Mouse (Mus musculus): ENCODE results near the gene Pop7. TPM values are rescaled to one million over a fixed set of nuclear protein-coding genes. Genes with fewer than 3 reads are reported as not detected.

Pop7 gene
- polyA plus RNA-seq, 1 experiment from 2014 or later: 37.8 TPM

DNA sequence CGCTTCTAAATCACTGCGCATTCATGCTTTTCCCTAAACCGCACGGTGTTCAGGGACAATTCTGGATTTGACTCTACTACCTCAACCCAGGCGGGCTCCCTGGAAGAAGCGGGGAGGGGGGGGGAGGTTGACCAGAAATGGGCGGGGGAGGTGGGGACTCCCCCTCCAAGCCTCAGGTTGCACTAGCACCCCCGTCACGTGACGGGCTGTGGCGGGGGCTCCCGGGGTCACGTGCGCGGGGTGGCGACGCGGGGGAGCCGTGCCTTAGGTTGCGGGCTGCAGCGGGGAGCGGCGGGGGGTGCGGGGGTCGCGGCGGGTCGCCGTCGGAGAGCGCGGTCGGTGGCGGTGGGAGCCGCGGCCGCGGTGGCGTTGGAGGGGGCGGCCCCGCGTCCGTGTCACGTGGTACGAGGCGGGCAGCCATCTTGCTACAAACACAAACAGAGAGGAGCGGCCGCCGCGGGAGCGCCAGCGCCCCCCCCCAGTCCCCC is 7.7 kb upstream of the Pop7 start:
- ATAC-seq: peak; percentile 89
- H3K4me2 ChIP-seq (replicated peaks; ENCODE audit: low read depth, low read length): peak overlapping the region; percentile 88
- H3K9me3 ChIP-seq (ENCODE audit: low read length): no peaks in the 10 kb centered on the region
- no peaks in the 10 kb centered on the region for H3K27me3 ChIP-seq (replicated peaks; ENCODE audit: insufficient read depth, low read length)
- WGBS: 3% methylated on average over 13 of the region's 52 CpGs
- peaks cover 9% of the 10 kb centered on the region for H3K4me1 ChIP-seq (ENCODE audit: insufficient read depth, low read depth, low read length)
- peak overlapping the region; percentile 87 for H3K27ac ChIP-seq (ENCODE audit: low read length)
- DNase-seq (ENCODE audit: low spot score): peak; percentile 81
- no peak for TF ChIP-seq EP300 (IDR thresholded peaks at IDR 0.05)
- no peak for TF ChIP-seq CTCF (IDR thresholded peaks at IDR 0.05)
- peak overlapping the region; percentile 92 for H3K9ac ChIP-seq (replicated peaks; ENCODE audit: low read depth)
- H3K36me3 ChIP-seq (ENCODE audit: insufficient read depth, low read length): no peaks in the 10 kb centered on the region
- peak overlapping the region; percentile 99 for H3K4me3 ChIP-seq (ENCODE audit: low read depth, low read length)

GRCm38 (mm10) chr5:137504041-137504440 is 1.7 kb upstream of the Pop7 start:
- Histone ChIP-seq H3K27me3 (replicated peaks; ENCODE audit: insufficient read depth, low read length) (no peaks in the 10 kb centered on the region), H3K27ac (ENCODE audit: low read length) (no peak overlapping the region), H3K4me1 (ENCODE audit: insufficient read depth, low read depth, low read length) (peaks cover 7% of the 10 kb centered on the region; the same call in 1 of the 2 replicates), H3K9ac (replicated peaks; ENCODE audit: low read depth) (no peak overlapping the region), H3K36me3 (ENCODE audit: insufficient read depth, low read length) (no peaks in the 10 kb centered on the region), H3K4me2 (replicated peaks; ENCODE audit: low read depth, low read length) (no peak overlapping the region), H3K9me3 (ENCODE audit: low read length) (no peaks in the 10 kb centered on the region), H3K4me3 (ENCODE audit: low read depth, low read length) (no peak overlapping the region)
- WGBS: 71% methylated on average over 6 of the region's 6 CpGs
- ATAC-seq: no peak
- no peak for DNase-seq (ENCODE audit: low spot score)
- no peak for TF ChIP-seq EP300 (IDR thresholded peaks at IDR 0.05)
- TF ChIP-seq CTCF (IDR thresholded peaks at IDR 0.05): peak; percentile 41; the same call in 1 of the 2 replicates

- peak overlapping the region; percentile 72 for H3K4me3 ChIP-seq (ENCODE audit: low read depth, low read length)
- peak overlapping the region; percentile 49 for H3K4me2 ChIP-seq (replicated peaks; ENCODE audit: low read depth, low read length)
- TF ChIP-seq EP300 (IDR thresholded peaks at IDR 0.05) (no peak), CTCF (IDR thresholded peaks at IDR 0.05) (peak; percentile 99)
- H3K9ac ChIP-seq (replicated peaks; ENCODE audit: low read depth): 0 out of 2 replicates have a peak overlapping the region, but pooled peaks have one; percentile 10
- peak overlapping the region; percentile 96 for H3K27ac ChIP-seq (ENCODE audit: low read length)
- H3K9me3 ChIP-seq (ENCODE audit: low read length): no peaks in the 10 kb centered on the region
- no peaks in the 10 kb centered on the region for H3K36me3 ChIP-seq (ENCODE audit: insufficient read depth, low read length)
- H3K27me3 ChIP-seq (replicated peaks; ENCODE audit: insufficient read depth, low read length): no peaks in the 10 kb centered on the region
- peaks cover 7% of the 10 kb centered on the region; the same call in 1 of the 2 replicates for H3K4me1 ChIP-seq (ENCODE audit: insufficient read depth, low read depth, low read length)
- DNase-seq (ENCODE audit: low spot score) (peak; percentile 98), ATAC-seq (peak; percentile 88)
- WGBS: under 1% methylated on average over 30 of the region's 30 CpGs
Observed at GRCm38 (mm10) chr5:137502667-137503110, 371 bp upstream of the Pop7 start.

DNA sequence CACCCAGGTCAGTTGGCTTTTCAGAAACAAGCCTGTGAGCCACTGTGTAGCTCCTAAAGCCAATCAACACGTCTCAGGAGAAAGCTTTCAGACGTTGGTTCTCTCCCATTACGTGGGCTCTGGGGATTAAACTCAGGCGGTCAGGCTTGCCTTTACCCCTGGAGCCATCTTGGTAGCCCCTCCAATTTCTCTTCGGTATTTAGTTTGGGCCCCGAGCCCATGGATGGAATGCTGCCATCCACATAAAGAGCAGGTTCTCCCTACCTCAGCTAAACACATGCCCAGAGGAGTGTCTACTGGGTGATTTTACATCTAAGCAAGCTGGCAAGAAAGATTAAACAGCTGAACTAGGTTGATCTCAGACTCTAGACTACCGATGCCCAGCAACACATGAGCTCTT is 2.1 kb downstream of the Pop7 start:
- WGBS: 86% methylated on average over 7 of the region's 7 CpGs
- DNase-seq (ENCODE audit: low spot score) (no peak), ATAC-seq (no peak)
- no peak overlapping the region for H3K9ac ChIP-seq (replicated peaks; ENCODE audit: low read depth)
- H3K4me1 ChIP-seq (ENCODE audit: insufficient read depth, low read depth, low read length): peaks cover 7% of the 10 kb centered on the region; the same call in 1 of the 2 replicates
- H3K27me3 ChIP-seq (replicated peaks; ENCODE audit: insufficient read depth, low read length): no peaks in the 10 kb centered on the region
- H3K4me3 ChIP-seq (ENCODE audit: low read depth, low read length): no peak overlapping the region
- H3K4me2 ChIP-seq (replicated peaks; ENCODE audit: low read depth, low read length): no peak overlapping the region
- no peak overlapping the region for H3K27ac ChIP-seq (ENCODE audit: low read length)
- no peaks in the 10 kb centered on the region for H3K36me3 ChIP-seq (ENCODE audit: insufficient read depth, low read length)
- no peaks in the 10 kb centered on the region for H3K9me3 ChIP-seq (ENCODE audit: low read length)
- TF ChIP-seq EP300 (IDR thresholded peaks at IDR 0.05): no peak
- TF ChIP-seq CTCF (IDR thresholded peaks at IDR 0.05): no peak

- Histone ChIP-seq H3K9ac (replicated peaks; ENCODE audit: low read depth) (no peak overlapping the region), H3K4me2 (replicated peaks; ENCODE audit: low read depth, low read length) (no peak overlapping the region), H3K27ac (ENCODE audit: low read length) (no peak overlapping the region), H3K4me3 (ENCODE audit: low read depth, low read length) (no peak overlapping the region), H3K27me3 (replicated peaks; ENCODE audit: insufficient read depth, low read length) (no peaks in the 10 kb centered on the region), H3K9me3 (ENCODE audit: low read length) (no peaks in the 10 kb centered on the region), H3K36me3 (ENCODE audit: insufficient read depth, low read length) (no peaks in the 10 kb centered on the region), H3K4me1 (ENCODE audit: insufficient read depth, low read depth, low read length) (no peaks in the 10 kb centered on the region)
- TF ChIP-seq EP300 (IDR thresholded peaks at IDR 0.05) (no peak), CTCF (IDR thresholded peaks at IDR 0.05) (no peak)
- ATAC-seq (peak; percentile 68), DNase-seq (ENCODE audit: low spot score) (peak; percentile 51)
- 41% methylated on average over 13 of the region's 13 CpGs for WGBS
Observed at GRCm38 (mm10) chr5:137493831-137494230, 8.5 kb downstream of the Pop7 start.

DNA sequence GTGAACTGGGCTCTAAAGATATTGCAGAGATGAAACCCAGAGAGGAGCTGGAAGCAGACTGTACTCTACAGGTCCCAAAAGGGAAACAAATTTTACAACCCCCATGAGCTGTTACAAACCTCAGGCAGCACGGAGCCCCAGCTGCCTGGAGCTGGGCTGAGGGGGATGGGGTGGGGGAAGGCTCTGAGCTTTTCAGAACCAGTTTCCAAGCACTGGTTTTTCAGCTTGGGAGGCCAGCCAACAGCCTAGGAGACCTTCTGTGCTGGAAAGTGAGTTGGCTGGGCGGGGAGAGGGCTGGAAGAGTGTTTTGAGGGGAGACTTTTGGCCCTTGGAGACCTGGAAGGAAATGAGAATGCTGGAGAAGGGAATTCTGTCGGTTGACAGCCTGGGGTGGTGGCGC is 10.8 kb downstream of the Pop7 start:
- Histone ChIP-seq H3K27ac (ENCODE audit: low read length) (no peak overlapping the region), H3K9ac (replicated peaks; ENCODE audit: low read depth) (no peak overlapping the region), H3K36me3 (ENCODE audit: insufficient read depth, low read length) (no peaks in the 10 kb centered on the region), H3K4me3 (ENCODE audit: low read depth, low read length) (no peak overlapping the region), H3K9me3 (ENCODE audit: low read length) (no peaks in the 10 kb centered on the region), H3K27me3 (replicated peaks; ENCODE audit: insufficient read depth, low read length) (no peaks in the 10 kb centered on the region), H3K4me1 (ENCODE audit: insufficient read depth, low read depth, low read length) (no peaks in the 10 kb centered on the region), H3K4me2 (replicated peaks; ENCODE audit: low read depth, low read length) (no peak overlapping the region)
- peak; percentile 40 for DNase-seq (ENCODE audit: low spot score)
- peak; percentile 45 for ATAC-seq
- 33% methylated on average over 4 of the region's 4 CpGs for WGBS
- TF ChIP-seq EP300 (IDR thresholded peaks at IDR 0.05) (no peak), CTCF (IDR thresholded peaks at IDR 0.05) (no peak)
